Mouse (Mus musculus): ENCODE data around the gene Pgbd5. TPM values are rescaled to one million over a fixed set of nuclear protein-coding genes. Genes with fewer than 3 reads are reported as not detected.

Pgbd5 gene
- polyA plus RNA-seq (2015; fragmentation: Nextera tagmentation; extraction: Ambion mirVana), result 1.6 and 1.8 TPM in 2 replicates

DNA sequence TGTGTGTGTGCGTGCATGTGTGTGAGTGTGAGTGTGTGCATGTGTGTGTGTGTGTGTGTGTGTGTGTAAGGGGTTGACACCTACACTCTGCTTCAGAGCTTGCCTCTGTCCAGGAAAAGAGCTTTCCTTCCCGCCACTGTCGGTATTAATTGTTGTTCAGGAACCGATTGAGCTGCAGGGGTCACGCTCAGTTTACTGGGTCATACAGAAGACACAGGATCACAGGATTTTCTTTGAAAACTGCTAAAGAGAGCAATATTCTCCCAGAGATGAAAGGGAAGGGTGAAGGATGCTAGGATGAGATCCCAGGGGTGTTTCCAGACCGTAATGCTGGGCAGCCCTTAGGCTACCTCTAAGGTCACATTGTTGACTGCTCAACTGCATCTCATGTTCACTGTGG is at the start of gene Pgbd5:
Gene Pgbd5, minus strand, starts transcription at position 101 of the 400 bp plus-strand sequence.

Other genes with a start within 250 kb of the Pgbd5 start
- 32.1 and 40.5 TPM in 2 replicates for gene Galnt2, start 208.3 kb downstream of the Pgbd5 start, polyA plus RNA-seq (2015; fragmentation: Nextera tagmentation; extraction: Ambion mirVana)
- 22.5 and 23.2 TPM in 2 replicates for gene Cog2, start 81.1 kb upstream of the Pgbd5 start, polyA plus RNA-seq (2015; fragmentation: Nextera tagmentation; extraction: Ambion mirVana)
- 52.0 and 94.9 TPM in 2 replicates for gene Agt, start 130.0 kb upstream of the Pgbd5 start, polyA plus RNA-seq (2015; fragmentation: Nextera tagmentation; extraction: Ambion mirVana)
- 0.14 and 0.33 TPM in 2 replicates for gene Capn9, start 136.5 kb upstream of the Pgbd5 start, polyA plus RNA-seq (2015; fragmentation: Nextera tagmentation; extraction: Ambion mirVana)
- gene 2310022B05Rik, start 223.7 kb upstream of the Pgbd5 start, polyA plus RNA-seq (2015; fragmentation: Nextera tagmentation; extraction: Ambion mirVana), result 14.7 and 17.0 TPM in 2 replicates

Data from skeletal muscle tissue, postnatal 0 days (tissue).